Mouse (Mus musculus) cortical plate, adult 2 months (tissue): ENCODE measurements at regions not wholly inside any gene's neighbourhood (a gene's known extent, or its start where the extent isn't known, plus 50 kb on each side); places are given as distances from the start of the nearest gene placed in this dataset.

Source experiments
- CTCF ChIP-seq: fragments of 200-500 bp; IDR thresholded peaks from 2 replicates; pipeline ENCODE4 v1.5.1; 2011; ENCODE audit warnings: mild to moderate bottlenecking, control low read depth, low read length; ENCODE audit not compliant: insufficient read depth; ENCODE audit errors: extremely low read depth
- POLR2A ChIP-seq: fragments of 200-500 bp; IDR thresholded peaks from 2 replicates; pipeline ENCODE4 v1.6.1; 2011; ENCODE audit warnings: mild to moderate bottlenecking, low read length, control low read depth; ENCODE audit not compliant: insufficient read depth; ENCODE audit errors: extremely low read depth

GRCm38 (mm10) chr14:86215711-86216110 is 925.3 kb downstream of the Diaph3 start:
- no peak for TF ChIP-seq POLR2A
- TF ChIP-seq CTCF: no peak
